Mouse (Mus musculus) intestine, embryonic 14.5 days (tissue): ENCODE measurements around the gene Phgdh. TPM values are rescaled to one million over a fixed set of nuclear protein-coding genes. Genes with fewer than 3 reads are reported as not detected.

Experiments used
- ATAC-seq: fragments of 200-750 bp; cut with Nextera tagmentation; replicated peaks from 2 replicates; pipeline ENCODE4 v1.8.0; 2017; ENCODE audit warnings: low read depth, moderate number of reproducible peaks, moderate TSS enrichment, moderate library complexity; ENCODE audit not compliant: low FRiP score, low TSS enrichment
- DNase-seq: peaks from one replicate; pipeline ENCODE4 v3.0.0-alpha.2; 2018; ENCODE audit warnings: low spot score
- H3K27ac ChIP-seq: fragments of 300-500 bp; sonication (generic); 2 replicates; pipeline ENCODE4 v1.5.1; 2014; ENCODE audit warnings: low read depth, mild to moderate bottlenecking, control low read depth
- H3K27me3 ChIP-seq: fragments of 300-500 bp; sonication (generic); replicated peaks from 2 replicates; pipeline ENCODE4 v1.6.1; 2014; ENCODE audit warnings: low read length, control low read depth; ENCODE audit not compliant: control insufficient read depth, insufficient read depth
- H3K36me3 ChIP-seq: fragments of 300-500 bp; sonication (generic); 2 replicates; pipeline ENCODE4 v1.6.1; 2014; ENCODE audit warnings: low read length, control low read depth; ENCODE audit not compliant: control insufficient read depth, insufficient read depth
- H3K4me1 ChIP-seq: fragments of 300-500 bp; sonication (generic); replicated peaks from 2 replicates; pipeline ENCODE4 v1.6.1; 2014; ENCODE audit warnings: low read length, control low read depth, mixed read lengths; ENCODE audit not compliant: control insufficient read depth, insufficient read depth
- H3K4me2 ChIP-seq: fragments of 300-500 bp; sonication (generic); 2 replicates; pipeline ENCODE4 v1.6.1; 2014; ENCODE audit warnings: low read length
- H3K4me3 ChIP-seq: fragments of 300-500 bp; sonication (generic); 2 replicates; pipeline ENCODE4 v1.5.1; 2014; ENCODE audit warnings: low read depth, low read length, control low read depth, mixed read lengths
- H3K9ac ChIP-seq: fragments of 300-500 bp; sonication (generic); 2 replicates; pipeline ENCODE4 v1.6.1; 2014; ENCODE audit warnings: mild to moderate bottlenecking, low read length
- H3K9me3 ChIP-seq: fragments of 300-500 bp; sonication (generic); 2 replicates; pipeline ENCODE4 v1.6.1; 2016; ENCODE audit warnings: low read length, control low read depth; ENCODE audit not compliant: control insufficient read depth
- WGBS: fragments of 180-500 bp; shearing (Covaris S2); extraction: QIAGEN DNeasy Blood & Tissue Kit; methylation state at CpG from one replicate; pipeline ENCODE4 v1.1.7; 2014; 5-methylcytosine and 5-hydroxymethylcytosine counted together
- polyA plus RNA-seq: library from polyadenylated mRNA; unstranded; fragments of >200 nt; fragmentation: Nextera tagmentation; extraction: Ambion mirVana; gene quantifications from 2 replicates; pipeline ENCODE4 v1.2.1, GENCODE M21; 2014

Gene Phgdh
- polyA plus RNA-seq, 1 experiment from 2014 or later, result 310 TPM

DNA sequence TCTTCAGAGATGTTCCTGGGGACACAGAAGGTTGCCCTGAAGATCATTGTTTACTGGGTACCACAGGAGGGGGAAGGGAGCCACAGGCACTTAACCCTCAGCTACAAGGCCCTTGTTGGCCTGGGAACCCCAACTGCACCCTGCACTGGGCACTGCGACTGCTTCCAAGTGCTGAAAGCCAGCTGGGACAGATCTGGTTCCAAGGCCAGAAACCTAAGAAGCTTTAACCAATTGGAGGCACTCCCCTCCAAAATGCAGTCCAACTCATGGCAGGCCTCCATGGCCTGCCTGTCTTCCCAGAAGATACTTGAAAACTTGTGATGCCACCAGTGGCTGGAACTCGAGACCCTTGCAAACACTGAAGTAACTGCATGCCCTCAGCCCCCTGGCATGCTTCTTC is 24.6 kb downstream of the Phgdh start:
- Histone ChIP-seq H3K9ac (no peak overlapping the region), H3K36me3 (peaks cover 49% of the 10 kb centered on the region)
- WGBS, result 82% methylated on average over 2 of the region's 2 CpGs

DNA sequence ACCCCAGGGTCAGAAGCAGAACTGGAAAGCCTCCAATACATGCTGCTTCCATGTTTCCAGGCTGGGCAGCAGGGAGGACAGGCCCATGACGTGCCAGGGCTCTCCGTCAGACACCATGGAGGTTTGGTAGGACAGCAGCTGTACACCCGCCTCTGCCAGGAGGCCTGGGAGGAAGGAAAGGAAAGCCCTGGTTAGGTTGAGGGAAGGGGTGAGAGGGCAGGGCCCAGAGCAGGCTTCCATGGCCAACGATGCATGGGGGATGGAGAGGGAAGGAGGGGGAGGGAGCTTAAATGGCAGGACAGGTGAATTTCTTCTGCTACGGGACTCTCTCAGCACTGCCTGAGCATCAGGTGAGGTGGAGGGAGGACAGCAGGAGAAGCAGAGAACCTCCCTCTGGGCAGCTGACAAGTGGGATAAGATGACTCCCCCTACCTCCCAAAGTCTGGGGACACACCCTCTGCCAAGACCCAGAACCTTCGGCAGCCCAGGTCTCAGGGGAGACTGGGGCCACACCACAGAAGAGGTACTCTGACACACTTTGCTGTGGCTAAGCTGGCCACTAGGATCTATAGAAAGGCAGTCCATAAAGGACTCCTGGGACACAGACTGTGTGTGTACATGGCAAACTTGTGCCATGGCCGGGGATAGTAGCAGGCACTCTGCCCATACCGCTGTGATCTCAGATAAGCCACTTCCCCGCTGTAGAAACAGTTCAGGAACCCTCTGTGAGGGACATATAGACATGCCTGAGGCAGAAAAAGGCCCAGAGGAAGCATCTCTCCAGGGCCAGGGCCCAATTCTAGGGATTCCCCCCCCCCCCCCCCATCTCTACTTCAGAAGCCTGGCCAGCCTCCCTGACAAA is 26.3 kb downstream of the Phgdh start:
- Histone ChIP-seq H3K4me2 (no peak overlapping the region), H3K27me3 (no peaks in the 10 kb centered on the region), H3K36me3 (peaks cover 34% of the 10 kb centered on the region), H3K9ac (no peak overlapping the region), H3K4me3 (no peak overlapping the region), H3K4me1 (no peaks in the 10 kb centered on the region), H3K27ac (no peak overlapping the region), H3K9me3 (no peaks in the 10 kb centered on the region)
- 82% methylated on average over 9 of the region's 9 CpGs for WGBS
- ATAC-seq (peak; percentile 5; the same call in 1 of the 2 replicates), DNase-seq (no peak)

More for the DNA sequence above, 24.6 kb downstream of the Phgdh start:
- no peak for ATAC-seq
- Histone ChIP-seq H3K4me3 (no peak overlapping the region), H3K4me1 (no peaks in the 10 kb centered on the region), H3K27me3 (no peaks in the 10 kb centered on the region), H3K9me3 (no peaks in the 10 kb centered on the region), H3K4me2 (no peak overlapping the region), H3K27ac (no peak overlapping the region)
- no peak for DNase-seq

DNA sequence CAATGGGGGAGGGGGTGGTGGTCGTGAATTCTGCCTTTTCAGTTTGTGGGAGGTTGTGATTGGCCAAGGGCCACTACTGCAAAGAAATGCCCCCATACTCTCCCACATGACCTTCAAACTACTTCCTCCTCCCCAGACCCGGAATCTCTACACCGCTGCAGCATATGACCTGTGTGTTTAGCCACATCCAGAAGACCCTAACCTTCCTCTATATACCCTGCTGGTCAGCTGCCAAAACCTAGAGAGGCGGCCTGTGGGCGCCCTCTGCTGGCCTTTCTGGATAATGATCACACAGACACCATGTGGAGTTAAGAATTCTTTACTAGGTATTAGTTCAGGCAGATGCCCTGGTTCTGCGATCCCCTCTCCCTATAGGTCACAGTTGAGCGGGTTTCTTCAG is 26.9 kb downstream of the Phgdh start:
- no peak overlapping the region for H3K4me2 ChIP-seq
- no peaks in the 10 kb centered on the region for H3K27me3 ChIP-seq
- DNase-seq, result peak; percentile 71
- peak; percentile 73 for ATAC-seq
- no peak overlapping the region for H3K9ac ChIP-seq
- no peaks in the 10 kb centered on the region for H3K9me3 ChIP-seq
- H3K36me3 ChIP-seq, result peaks cover 27% of the 10 kb centered on the region
- no peak overlapping the region for H3K27ac ChIP-seq
- WGBS, result 30% methylated on average over 6 of the region's 7 CpGs
- no peak overlapping the region for H3K4me3 ChIP-seq
- no peaks in the 10 kb centered on the region for H3K4me1 ChIP-seq

DNA sequence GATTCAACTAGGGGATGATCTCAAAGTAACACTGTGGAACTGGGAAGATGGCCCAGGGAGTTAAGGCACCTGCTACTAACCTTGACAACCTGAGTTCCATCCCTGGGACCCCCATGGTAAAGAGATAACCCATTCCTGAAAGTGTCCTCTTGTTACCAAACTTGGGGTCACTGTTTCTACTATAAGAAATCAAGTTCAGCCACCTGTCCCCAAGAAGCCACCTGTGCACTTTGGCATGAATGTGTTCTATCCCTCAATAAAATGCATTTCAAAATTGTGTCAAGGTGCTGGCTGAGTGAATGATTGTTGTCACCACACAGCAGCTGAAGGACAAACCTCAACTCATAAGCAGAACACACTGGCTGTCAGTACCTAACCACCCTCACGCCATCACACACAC is 29.3 kb downstream of the Phgdh start:
- no peaks in the 10 kb centered on the region for H3K4me1 ChIP-seq
- no peak overlapping the region for H3K27ac ChIP-seq
- ATAC-seq (no peak), DNase-seq (no peak)
- WGBS, result 75% methylated on average over 1 of the region's 1 CpGs
- no peak overlapping the region for H3K4me3 ChIP-seq
- H3K4me2 ChIP-seq, result no peak overlapping the region
- 0 out of 2 replicates have a peak, but pooled peaks cover 7% of the 10 kb centered on the region for H3K36me3 ChIP-seq
- no peak overlapping the region for H3K9ac ChIP-seq
- no peaks in the 10 kb centered on the region for H3K27me3 ChIP-seq
- H3K9me3 ChIP-seq, result no peaks in the 10 kb centered on the region

GRCm38 (mm10) chr3:98308606-98309005 is 31.2 kb downstream of the Phgdh start:
- Histone ChIP-seq H3K9me3 (no peaks in the 10 kb centered on the region), H3K9ac (no peak overlapping the region), H3K36me3 (no peaks in the 10 kb centered on the region), H3K27ac (no peak overlapping the region), H3K4me2 (no peak overlapping the region), H3K4me3 (no peak overlapping the region), H3K27me3 (no peaks in the 10 kb centered on the region), H3K4me1 (no peaks in the 10 kb centered on the region)
- no peak for DNase-seq
- WGBS, result 86% methylated on average over 6 of the region's 6 CpGs
- ATAC-seq, result no peak

DNA sequence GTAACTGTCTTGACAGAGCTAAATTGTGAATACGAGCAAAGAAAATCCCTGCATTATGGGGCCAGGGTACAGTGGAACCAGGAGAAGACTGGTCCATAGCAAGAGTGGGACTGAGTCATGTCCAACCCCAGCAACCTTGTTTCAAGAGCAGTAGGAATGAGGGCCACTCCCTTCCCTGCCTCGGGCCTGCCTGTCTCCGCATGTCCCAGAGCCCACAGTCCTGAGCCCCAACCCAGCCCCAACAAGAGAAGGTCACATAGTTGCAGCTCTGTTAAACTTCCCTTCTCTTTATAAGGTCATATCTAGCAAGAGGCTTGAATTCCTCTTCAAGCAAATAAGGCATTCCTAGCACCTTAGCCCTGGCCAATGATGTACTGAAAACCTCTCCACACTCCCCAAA is 38.0 kb downstream of the Phgdh start:
- Histone ChIP-seq H3K27ac (no peak overlapping the region), H3K9me3 (no peaks in the 10 kb centered on the region), H3K4me2 (no peak overlapping the region), H3K4me1 (no peaks in the 10 kb centered on the region), H3K27me3 (no peaks in the 10 kb centered on the region), H3K36me3 (no peaks in the 10 kb centered on the region), H3K4me3 (no peak overlapping the region), H3K9ac (no peak overlapping the region)
- DNase-seq, result no peak
- WGBS, result 90% methylated on average over 3 of the region's 3 CpGs
- no peak for ATAC-seq

DNA sequence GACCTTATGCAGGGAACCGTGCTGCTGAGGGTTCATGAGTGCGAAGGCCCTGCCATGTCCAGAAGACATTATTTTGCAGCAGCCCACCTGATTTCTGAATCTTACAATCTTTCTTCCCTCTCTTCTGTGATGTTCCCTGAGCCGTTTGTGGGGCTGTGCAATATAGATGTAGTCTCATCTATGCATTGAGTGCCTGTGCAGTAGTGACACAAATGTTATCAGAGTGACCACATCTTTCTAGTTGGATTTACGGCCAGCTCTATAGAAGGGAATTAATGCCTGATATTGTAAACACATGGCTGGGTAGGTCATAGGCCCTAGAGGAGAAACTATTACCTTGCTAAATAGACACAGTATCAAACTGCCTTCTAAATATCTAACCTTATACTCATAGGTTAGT is 39.5 kb downstream of the Phgdh start:
- H3K4me2 ChIP-seq, result no peak overlapping the region
- WGBS, result 90% methylated on average over 4 of the region's 4 CpGs
- ATAC-seq (no peak), DNase-seq (no peak)
- H3K9me3 ChIP-seq, result no peaks in the 10 kb centered on the region
- H3K4me3 ChIP-seq, result no peak overlapping the region
- no peaks in the 10 kb centered on the region for H3K4me1 ChIP-seq
- H3K27ac ChIP-seq, result no peak overlapping the region
- no peaks in the 10 kb centered on the region for H3K27me3 ChIP-seq
- no peaks in the 10 kb centered on the region for H3K36me3 ChIP-seq
- no peak overlapping the region for H3K9ac ChIP-seq

- Histone ChIP-seq H3K4me2 (no peak overlapping the region), H3K27me3 (no peaks in the 10 kb centered on the region), H3K4me3 (no peak overlapping the region), H3K36me3 (no peaks in the 10 kb centered on the region), H3K9ac (no peak overlapping the region), H3K27ac (no peak overlapping the region), H3K4me1 (no peaks in the 10 kb centered on the region), H3K9me3 (no peaks in the 10 kb centered on the region)
- WGBS, result 87% methylated on average over 1 of the region's 1 CpGs
- DNase-seq, result no peak
- ATAC-seq, result no peak
Measured at GRCm38 (mm10) chr3:98299391-98300100, 40.2 kb downstream of the Phgdh start.
